Mouse (Mus musculus): ENCODE data around the gene Hip1. TPM values are rescaled to one million over a fixed set of nuclear protein-coding genes. Genes with fewer than 3 reads are reported as not detected.
"Not testable (repeated sequence)": the region's sequence is repeated elsewhere in the genome, so short reads cannot be mapped to it uniquely, and the experiment has no call there.

The Hip1 gene
- total RNA-seq, 2 experiments from 2014 or later, result 125 to 128 TPM

- DNase-seq (ENCODE audit: low spot score in 2 of 2), result no peak
These were observed 90.7 kb downstream of the Hip1 start for GRCm38 (mm10) chr5:135454256-135454655.

GRCm38 (mm10) chr5:135451559-135451958, 93.4 kb downstream of the Hip1 start:
- not testable (repeated sequence) for DNase-seq (ENCODE audit: low spot score in 2 of 2)

GRCm38 (mm10) chr5:135451100-135451499, 93.8 kb downstream of the Hip1 start:
- DNase-seq (ENCODE audit: low spot score in 2 of 2), result no peak

- DNase-seq (ENCODE audit: low spot score in 2 of 2), result no peak
These were observed 99.2 kb downstream of the Hip1 start for GRCm38 (mm10) chr5:135445755-135446154.

GRCm38 (mm10) chr5:135442430-135442829, 102.5 kb downstream of the Hip1 start:
- no peak for DNase-seq (ENCODE audit: low spot score in 2 of 2)

GRCm38 (mm10) chr5:135435039-135435438, 109.9 kb downstream of the Hip1 start:
- no peak for DNase-seq (ENCODE audit: low spot score in 2 of 2)

- no peak for DNase-seq (ENCODE audit: low spot score in 2 of 2)
These were observed 111.1 kb downstream of the Hip1 start for GRCm38 (mm10) chr5:135433861-135434260.

GRCm38 (mm10) chr5:135431111-135431510, 113.8 kb downstream of the Hip1 start:
- no peak for DNase-seq (ENCODE audit: low spot score in 2 of 2)

- DNase-seq (ENCODE audit: low spot score in 2 of 2), result no peak
These were observed 116.1 kb downstream of the Hip1 start for GRCm38 (mm10) chr5:135428786-135429185.

- DNase-seq (ENCODE audit: low spot score in 2 of 2), result no peak
These were observed 134.7 kb downstream of the Hip1 start for GRCm38 (mm10) chr5:135410266-135410665.

GRCm38 (mm10) chr5:135408114-135408513, 136.8 kb downstream of the Hip1 start:
- DNase-seq (ENCODE audit: low spot score in 2 of 2), result no peak

GRCm38 (mm10) chr5:135405437-135405836, 139.5 kb downstream of the Hip1 start:
- DNase-seq (ENCODE audit: low spot score in 2 of 2), result no peak

GRCm38 (mm10) chr5:135404623-135405022, 140.3 kb downstream of the Hip1 start:
- no peak for DNase-seq (ENCODE audit: low spot score in 2 of 2)

GRCm38 (mm10) chr5:135400244-135400643, 144.7 kb downstream of the Hip1 start:
- peak; percentile 59 to 83 for DNase-seq (ENCODE audit: low spot score in 2 of 2)

GRCm38 (mm10) chr5:135399382-135399781, 145.5 kb downstream of the Hip1 start:
- no peak for DNase-seq (ENCODE audit: low spot score in 2 of 2)

- DNase-seq (ENCODE audit: low spot score in 2 of 2), result no peak
These were observed 149.1 kb downstream of the Hip1 start for GRCm38 (mm10) chr5:135395826-135396225.

- DNase-seq (ENCODE audit: low spot score in 2 of 2), result peak; percentile 63 to 85
These were observed 150.7 kb downstream of the Hip1 start, which contains the start of gene Pom121 for GRCm38 (mm10) chr5:135394004-135394823. Gene Pom121, minus strand, starts transcription at chr5:135394546.

GRCm38 (mm10) chr5:135383771-135384170, 161.1 kb downstream of the Hip1 start:
- DNase-seq (ENCODE audit: low spot score in 2 of 2), result no peak

GRCm38 (mm10) chr5:135382746-135383145, 162.2 kb downstream of the Hip1 start:
- DNase-seq (ENCODE audit: low spot score in 2 of 2), result no peak

GRCm38 (mm10) chr5:135381356-135381925, 163.5 kb downstream of the Hip1 start:
- DNase-seq (ENCODE audit: low spot score in 2 of 2), result no peak

- DNase-seq (ENCODE audit: low spot score in 2 of 2), result no peak
These were observed 164.2 kb downstream of the Hip1 start for GRCm38 (mm10) chr5:135380681-135381080.

GRCm38 (mm10) chr5:135376341-135376740, 168.6 kb downstream of the Hip1 start:
- no peak for DNase-seq (ENCODE audit: low spot score in 2 of 2)

GRCm38 (mm10) chr5:135375167-135375566, 169.8 kb downstream of the Hip1 start:
- no peak for DNase-seq (ENCODE audit: low spot score in 2 of 2)
